Mouse (Mus musculus) testis, adult 2 months (tissue): ENCODE measurements around the gene Ccdc149. TPM values are rescaled to one million over a fixed set of nuclear protein-coding genes. Genes with fewer than 3 reads are reported as not detected.

Experiments used
- H3K27ac ChIP-seq: fragments of 200-500 bp; 2 replicates; pipeline ENCODE4 v1.5.1; 2012; ENCODE audit warnings: low read depth, low read length; ENCODE audit not compliant: control insufficient read depth, insufficient read depth
- H3K27me3 ChIP-seq: fragments of 200-500 bp; 2 replicates; pipeline ENCODE4 v1.6.1; 2012; ENCODE audit warnings: mild to moderate bottlenecking, low read length, moderate library complexity; ENCODE audit not compliant: control insufficient read depth, insufficient read depth
- H3K36me3 ChIP-seq: fragments of 200-500 bp; 2 replicates; pipeline ENCODE4 v1.6.1; 2012; ENCODE audit warnings: mild to moderate bottlenecking, low read length; ENCODE audit not compliant: control insufficient read depth, insufficient read depth
- H3K4me1 ChIP-seq: fragments of 200-500 bp; 2 replicates; pipeline ENCODE4 v1.6.1; 2012; ENCODE audit warnings: low read length; ENCODE audit not compliant: control insufficient read depth, insufficient read depth
- H3K4me3 ChIP-seq: fragments of 200-500 bp; 2 replicates; pipeline ENCODE4 v1.5.1; 2012; ENCODE audit warnings: low read depth, mild to moderate bottlenecking, low read length, moderate library complexity, mixed read lengths; ENCODE audit not compliant: control insufficient read depth
- CTCF ChIP-seq: fragments of 200-500 bp; IDR thresholded peaks from 2 replicates; pipeline ENCODE4 v1.5.1; 2012; ENCODE audit warnings: low read depth, mild to moderate bottlenecking, inconsistent platforms, low read length, moderate library complexity; ENCODE audit not compliant: control insufficient read depth, insufficient read depth, insufficient replicate concordance
- POLR2A ChIP-seq: fragments of 200-500 bp; IDR thresholded peaks from 2 replicates; pipeline ENCODE4 v1.6.1; 2012; ENCODE audit warnings: low read depth, mild to moderate bottlenecking, inconsistent platforms, low read length, moderate library complexity; ENCODE audit not compliant: control insufficient read depth
- polyA plus RNA-seq: library from polyadenylated mRNA; depleted of rRNA; stranded (reverse); fragments of >200 nt; gene quantifications from 2 replicates; pipeline ENCODE4 v1.2.3, GENCODE M21; 2012; rRNA removed

Ccdc149 gene
- 0.45 and 0.52 TPM in 2 replicates for polyA plus RNA-seq

DNA sequence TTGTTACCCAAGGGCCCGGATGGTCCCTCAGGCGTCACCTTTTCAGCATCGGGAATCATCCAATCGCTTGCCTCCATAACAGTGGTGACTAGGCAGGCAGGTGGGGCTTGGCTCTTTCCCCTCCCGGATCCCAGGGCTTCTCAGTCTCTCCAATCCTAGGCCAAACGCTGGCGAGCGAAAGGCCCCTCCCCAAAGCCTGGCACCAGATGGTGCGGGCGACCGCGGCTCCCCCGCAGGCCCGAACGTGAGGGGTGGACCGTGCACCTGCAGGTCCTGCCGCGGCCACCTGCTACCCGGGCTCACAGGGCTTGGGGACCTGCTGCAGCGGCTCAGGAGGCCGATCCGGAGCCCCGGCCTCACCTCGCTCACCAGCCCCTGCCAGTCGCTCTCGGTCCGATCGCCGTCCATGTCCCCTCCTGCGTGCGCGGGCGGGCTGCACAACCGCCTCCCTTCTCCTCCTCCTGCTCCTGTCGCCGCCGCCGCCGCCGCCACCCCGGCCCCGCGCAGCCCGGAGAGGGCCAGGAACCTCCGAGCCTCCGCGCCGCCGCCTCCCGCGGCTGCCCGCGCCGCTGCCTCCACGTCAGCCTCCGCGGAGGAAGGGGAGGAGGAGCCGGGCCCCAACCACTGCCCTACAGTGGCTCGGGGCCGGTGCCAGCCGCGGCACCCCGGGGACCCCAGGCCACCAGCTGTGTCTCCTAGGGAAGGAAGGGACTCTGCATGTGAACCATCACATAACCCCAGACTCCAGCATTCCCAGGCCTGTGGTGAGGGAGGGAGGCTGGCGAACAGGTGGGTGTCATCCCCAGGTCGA, at the start of gene Ccdc149:
Gene Ccdc149 (minus strand): TSS at position 531 of the 811 bp plus-strand sequence.
- H3K36me3 ChIP-seq, result no peaks in the 10 kb centered on the region

DNA sequence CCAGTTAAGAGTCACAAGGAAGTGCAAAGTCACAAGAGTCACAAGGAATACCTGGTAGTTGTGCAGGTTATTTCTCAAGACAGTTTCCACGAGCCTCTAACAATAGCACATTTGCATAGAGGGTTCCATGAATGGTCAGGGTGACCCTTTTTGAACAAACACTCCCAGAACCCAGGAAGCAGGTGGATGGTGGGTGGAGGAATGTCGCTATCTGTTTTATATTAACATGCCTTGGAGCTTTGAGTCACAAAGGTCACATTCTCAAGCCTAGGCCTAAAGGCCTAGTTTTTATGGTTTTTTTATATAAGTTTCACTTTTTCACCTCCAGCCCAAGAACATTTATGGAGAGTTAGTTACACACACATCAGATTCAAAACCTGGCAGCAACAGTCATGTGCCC, 48.6 kb upstream of the Ccdc149 start:
- no peaks in the 10 kb centered on the region for H3K27me3 ChIP-seq
- H3K4me3 ChIP-seq, result no peak overlapping the region
- no peak overlapping the region for H3K27ac ChIP-seq
- TF ChIP-seq POLR2A, result no peak
- TF ChIP-seq CTCF, result no peak
- H3K4me1 ChIP-seq, result peaks cover 18% of the 10 kb centered on the region
- no peaks in the 10 kb centered on the region for H3K36me3 ChIP-seq

More for the DNA sequence above, at the start of gene Ccdc149:
- H3K4me1 ChIP-seq, result peaks cover 3% of the 10 kb centered on the region; the same call in 1 of the 2 replicates
- no peaks in the 10 kb centered on the region for H3K27me3 ChIP-seq
- peak within 1 kb of the TSS; percentile 77 for H3K4me3 ChIP-seq
- no peak within 1 kb of the TSS for H3K27ac ChIP-seq
- TF ChIP-seq CTCF (no peak), POLR2A (no peak)

DNA sequence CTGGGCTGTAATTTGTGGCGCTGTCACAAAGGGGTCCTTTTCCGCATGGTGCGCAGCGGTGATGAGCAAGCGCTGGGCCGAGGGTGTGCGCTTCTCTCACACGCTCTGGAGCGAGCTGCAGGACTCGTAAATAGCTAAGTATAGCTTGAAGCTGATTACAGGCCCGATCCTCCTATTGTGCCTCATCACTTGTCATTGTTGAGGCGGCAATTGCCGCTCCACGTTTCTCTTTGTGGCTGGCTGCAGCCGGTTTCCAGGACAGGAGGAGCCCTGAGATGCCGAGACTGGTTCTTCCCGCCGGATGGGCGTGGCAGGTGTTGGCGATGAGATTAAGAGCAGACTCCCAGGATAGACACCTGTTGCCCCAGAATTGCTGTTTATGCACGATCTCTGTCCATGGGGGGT, 44.8 kb upstream of the Ccdc149 start:
- Histone ChIP-seq H3K36me3 (no peaks in the 10 kb centered on the region), H3K4me3 (peak overlapping the region; percentile 50), H3K27ac (no peak overlapping the region), H3K4me1 (peaks cover 18% of the 10 kb centered on the region), H3K27me3 (no peaks in the 10 kb centered on the region)
- TF ChIP-seq POLR2A (no peak), CTCF (no peak)

DNA sequence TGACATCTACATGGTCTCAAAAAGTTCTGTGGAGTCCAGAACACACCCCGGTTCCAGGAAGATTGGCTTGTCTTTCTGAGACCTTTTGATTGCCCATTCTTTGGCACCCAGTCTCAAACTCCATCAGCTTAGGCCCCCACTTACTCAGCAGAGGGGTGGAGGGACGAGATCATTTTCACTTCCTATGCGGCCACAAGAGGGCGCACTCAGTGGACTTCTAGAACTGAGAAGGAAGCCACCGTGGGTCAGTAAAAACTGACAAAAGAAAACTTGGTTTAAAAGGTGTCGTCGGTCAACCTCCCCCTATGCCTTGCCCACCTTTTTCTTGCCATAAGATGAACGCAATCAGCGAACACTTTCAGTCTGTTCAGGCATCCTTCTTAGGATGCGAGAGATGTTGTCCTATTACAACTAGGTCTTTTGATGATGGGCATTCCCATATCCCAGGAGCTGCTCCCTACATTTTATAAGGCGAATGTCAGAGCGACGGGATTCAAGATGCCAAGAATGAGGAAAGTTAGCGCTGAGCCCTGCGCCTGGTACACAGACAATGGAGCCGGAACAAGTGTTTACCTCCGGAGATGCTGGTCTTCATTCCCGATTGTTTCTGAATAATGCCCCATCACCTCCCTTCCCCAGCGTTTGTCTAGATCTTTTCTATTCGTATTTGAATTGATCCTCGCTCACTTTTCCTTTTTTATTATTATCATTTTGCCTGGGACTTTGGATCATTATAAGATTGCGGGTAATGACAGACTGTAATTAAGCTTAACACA, 44.1 kb upstream of the Ccdc149 start:
- peaks cover 14% of the 10 kb centered on the region for H3K4me1 ChIP-seq
- H3K36me3 ChIP-seq, result no peaks in the 10 kb centered on the region
- no peak overlapping the region for H3K27ac ChIP-seq
- H3K27me3 ChIP-seq, result no peaks in the 10 kb centered on the region
- H3K4me3 ChIP-seq, result peak overlapping the region; percentile 38
- no peak for TF ChIP-seq POLR2A
- peak; percentile 61; the same call in 1 of the 2 replicates for TF ChIP-seq CTCF

DNA sequence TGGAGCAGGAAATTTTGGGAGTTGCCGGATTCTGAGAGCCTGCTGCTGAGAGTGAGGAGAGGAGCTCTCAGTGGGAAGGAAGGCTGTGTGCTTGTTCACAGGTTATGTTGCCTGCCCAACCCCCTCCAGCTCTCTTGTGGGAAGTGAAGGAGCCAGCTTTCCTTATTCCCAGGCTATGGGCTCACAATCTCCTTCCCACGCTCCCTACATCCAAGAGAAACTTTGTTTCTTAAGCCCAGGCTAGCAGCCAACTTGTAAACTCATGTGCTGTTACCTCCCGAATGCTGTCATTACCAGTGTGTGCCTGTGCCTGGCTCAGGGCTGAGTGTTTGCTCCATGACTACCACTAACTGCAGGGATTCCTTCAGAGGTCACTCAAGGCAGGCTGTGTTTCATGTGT, 39.8 kb upstream of the Ccdc149 start:
- TF ChIP-seq CTCF, result no peak
- no peak for TF ChIP-seq POLR2A
- Histone ChIP-seq H3K27ac (peak overlapping the region; percentile 40; the same call in 1 of the 2 replicates), H3K4me3 (no peak overlapping the region), H3K36me3 (no peaks in the 10 kb centered on the region), H3K27me3 (no peaks in the 10 kb centered on the region), H3K4me1 (peaks cover 9% of the 10 kb centered on the region)

DNA sequence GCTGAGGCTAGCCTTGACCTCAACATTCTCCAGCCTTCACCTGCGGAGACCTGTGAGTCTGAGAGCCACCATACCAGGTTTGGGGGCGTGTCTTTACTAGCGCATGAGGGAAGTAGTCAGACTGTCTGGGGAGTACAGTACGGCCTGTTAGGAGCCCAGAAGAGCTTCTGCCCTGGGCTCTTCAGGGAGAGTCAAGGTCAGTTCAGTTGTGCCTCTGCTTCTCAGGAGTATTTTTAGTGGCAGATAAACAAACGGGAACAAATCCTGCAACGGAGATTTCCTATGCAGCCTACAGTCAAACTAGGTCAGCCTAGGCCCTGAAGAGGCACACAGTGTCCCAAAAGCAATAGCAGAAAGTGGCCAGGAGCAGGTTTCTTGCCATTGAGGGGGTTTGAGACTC, 38.1 kb upstream of the Ccdc149 start:
- Histone ChIP-seq H3K4me1 (no peaks in the 10 kb centered on the region; the same call in none of the 2 replicates), H3K4me3 (no peak overlapping the region), H3K27me3 (no peaks in the 10 kb centered on the region), H3K36me3 (no peaks in the 10 kb centered on the region), H3K27ac (peak overlapping the region; percentile 78)
- no peak for TF ChIP-seq POLR2A

DNA sequence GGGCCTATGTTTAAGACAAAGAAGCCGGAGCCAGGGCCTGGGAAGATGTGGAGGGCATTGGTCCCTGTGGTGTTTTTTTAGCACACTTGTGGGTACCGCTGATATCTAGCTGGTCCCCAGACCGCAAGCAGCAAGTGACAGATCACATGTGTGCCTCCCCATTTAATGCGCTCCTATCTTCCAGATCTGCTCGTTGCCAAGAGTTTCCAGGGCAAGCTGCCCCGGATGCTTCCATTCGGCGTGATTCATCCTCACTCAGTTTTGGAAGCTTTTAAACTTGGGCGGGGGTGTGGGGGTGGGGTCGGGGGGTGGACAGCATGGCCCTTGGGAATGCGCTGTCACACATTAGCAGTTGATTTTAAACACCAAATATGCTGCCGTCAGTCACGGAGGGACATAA, 33.3 kb upstream of the Ccdc149 start:
- Histone ChIP-seq H3K4me1 (peaks cover 4% of the 10 kb centered on the region), H3K36me3 (no peaks in the 10 kb centered on the region), H3K27me3 (no peaks in the 10 kb centered on the region), H3K27ac (no peak overlapping the region), H3K4me3 (no peak overlapping the region)
- TF ChIP-seq POLR2A, result no peak
- TF ChIP-seq CTCF, result no peak
